Mouse (Mus musculus): ENCODE measurements at regions not wholly inside any gene's neighbourhood (a gene's known extent, or its start where the extent isn't known, plus 50 kb on each side); places are given as distances from the start of the nearest gene placed in this dataset.

GRCm38 (mm10) chr9:47477889-47478288, 52.1 kb upstream of the Cadm1 start:
- H3K36me3 ChIP-seq (ENCODE audit: control insufficient read depth, insufficient read depth, low read length): no peaks in the 10 kb centered on the region
- DNase-seq (ENCODE audit: low spot score) (no peak), ATAC-seq (replicated peaks; ENCODE audit: low FRiP score, low TSS enrichment, low read depth) (no peak)

More at GRCm38 (mm10) chr9:47477889-47478288, 52.1 kb upstream of the Cadm1 start:
- 89% methylated on average over 2 of the region's 2 CpGs for WGBS
- Histone ChIP-seq H3K4me1 (replicated peaks; ENCODE audit: control insufficient read depth, insufficient read depth, low read length) (no peaks in the 10 kb centered on the region), H3K9ac (ENCODE audit: low read length) (no peak overlapping the region), H3K4me3 (ENCODE audit: low read depth, low read length) (no peak overlapping the region), H3K27me3 (replicated peaks; ENCODE audit: control insufficient read depth, insufficient read depth, low read length) (no peaks in the 10 kb centered on the region), H3K27ac (ENCODE audit: low read depth) (no peak overlapping the region), H3K9me3 (ENCODE audit: control insufficient read depth, low read length) (no peaks in the 10 kb centered on the region), H3K4me2 (ENCODE audit: low read length) (no peak overlapping the region)
